Mouse (Mus musculus) kidney, adult 2 months (tissue): ENCODE results near the gene Cxcr6.

Experiments used
- CTCF ChIP-seq: fragments of 200-500 bp; conservative IDR thresholded peaks from 2 replicates; pipeline ENCODE4 v1.5.1; 2011; ENCODE audit warnings: low read depth, mild to moderate bottlenecking, control low read depth, low read length, moderate library complexity, mixed read lengths; ENCODE audit not compliant: insufficient read depth, insufficient read length
- POLR2A ChIP-seq: fragments of 200-500 bp; IDR thresholded peaks from one replicate; pipeline ENCODE4 v1.6.1; 2011; ENCODE audit warnings: low read depth, low read length, control low read depth

GRCm38 (mm10) chr9:123815444-123815843 is 9.2 kb downstream of the Cxcr6 start:
- TF ChIP-seq CTCF = no peak
- TF ChIP-seq POLR2A = no peak
